Mouse (Mus musculus): ENCODE measurements around the gene Zfp184. TPM values are rescaled to one million over a fixed set of nuclear protein-coding genes. Genes with fewer than 3 reads are reported as not detected.

Zfp184 gene
- polyA plus RNA-seq, 1 experiment from 2014 or later: 23.8 TPM

- DNase-seq (ENCODE audit: low spot score): peak; percentile 30
- H3K9me3 ChIP-seq (replicated peaks): no peaks in the 10 kb centered on the region
- no peaks in the 10 kb centered on the region for H3K36me3 ChIP-seq
- peak overlapping the region; percentile 55 for H3K4me3 ChIP-seq
- H3K27me3 ChIP-seq (ENCODE audit: low read depth, poor library complexity, severe bottlenecking): peaks cover 93% of the 10 kb centered on the region
- peaks cover 35% of the 10 kb centered on the region for H3K4me1 ChIP-seq
- WGBS: under 1% methylated on average over 21 of the region's 21 CpGs
- H3K27ac ChIP-seq (replicated peaks): no peak overlapping the region
These were observed 52.4 kb downstream of the Zfp184 start for GRCm38 (mm10) chr13:21997201-21997820.

DNA sequence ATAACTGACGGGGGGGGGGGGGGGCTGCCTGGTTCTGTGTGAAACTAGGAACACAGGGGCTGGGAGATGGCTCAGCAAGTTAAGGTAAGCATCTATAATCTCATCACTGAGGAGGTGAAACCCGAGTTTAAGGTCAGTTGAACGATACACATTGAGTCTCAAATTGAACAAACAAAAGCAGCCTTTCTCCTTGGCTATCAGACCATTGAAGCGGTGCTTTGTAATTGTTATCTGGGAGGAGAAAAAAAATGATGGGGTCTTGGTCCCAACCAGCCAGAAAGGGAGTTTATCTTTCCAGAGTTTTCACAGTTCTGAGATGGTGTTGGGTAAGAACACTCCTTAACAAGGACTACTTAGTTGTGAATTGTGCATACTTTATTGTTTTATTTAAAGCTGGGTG lies 52.9 kb downstream of the Zfp184 start:
- Histone ChIP-seq H3K36me3 (no peaks in the 10 kb centered on the region), H3K4me3 (peak overlapping the region; percentile 55), H3K27ac (replicated peaks) (no peak overlapping the region), H3K4me1 (peaks cover 35% of the 10 kb centered on the region), H3K27me3 (ENCODE audit: low read depth, poor library complexity, severe bottlenecking) (peaks cover 95% of the 10 kb centered on the region), H3K9me3 (replicated peaks) (no peaks in the 10 kb centered on the region)
- WGBS: 4% methylated on average over 4 of the region's 4 CpGs
- no peak for DNase-seq (ENCODE audit: low spot score)

DNA sequence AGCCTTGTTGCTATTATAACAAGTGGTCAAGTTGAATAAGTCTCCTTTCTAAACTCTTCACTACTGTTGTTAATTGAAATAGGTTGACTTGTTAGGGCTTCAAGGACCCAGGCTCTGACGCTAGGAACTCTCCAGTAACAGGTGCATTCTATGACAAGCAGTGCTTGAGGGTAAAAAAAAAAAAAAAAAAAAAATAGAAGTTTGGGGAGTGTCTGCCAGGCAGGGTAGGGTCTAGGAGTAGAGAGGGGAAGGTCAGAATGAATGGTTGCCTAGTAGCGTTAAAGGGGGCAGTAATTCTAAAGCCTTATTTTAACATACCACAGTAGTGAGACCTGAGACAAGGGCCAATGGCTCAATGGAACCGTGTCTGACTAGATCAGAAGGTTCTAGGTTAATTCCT lies 53.5 kb downstream of the Zfp184 start:
- 18% methylated on average over 3 of the region's 3 CpGs for WGBS
- Histone ChIP-seq H3K4me3 (no peak overlapping the region), H3K4me1 (peaks cover 35% of the 10 kb centered on the region), H3K36me3 (no peaks in the 10 kb centered on the region), H3K27ac (replicated peaks) (no peak overlapping the region), H3K27me3 (ENCODE audit: low read depth, poor library complexity, severe bottlenecking) (peaks cover 96% of the 10 kb centered on the region), H3K9me3 (replicated peaks) (no peaks in the 10 kb centered on the region)
- DNase-seq (ENCODE audit: low spot score): peak; percentile 12

DNA sequence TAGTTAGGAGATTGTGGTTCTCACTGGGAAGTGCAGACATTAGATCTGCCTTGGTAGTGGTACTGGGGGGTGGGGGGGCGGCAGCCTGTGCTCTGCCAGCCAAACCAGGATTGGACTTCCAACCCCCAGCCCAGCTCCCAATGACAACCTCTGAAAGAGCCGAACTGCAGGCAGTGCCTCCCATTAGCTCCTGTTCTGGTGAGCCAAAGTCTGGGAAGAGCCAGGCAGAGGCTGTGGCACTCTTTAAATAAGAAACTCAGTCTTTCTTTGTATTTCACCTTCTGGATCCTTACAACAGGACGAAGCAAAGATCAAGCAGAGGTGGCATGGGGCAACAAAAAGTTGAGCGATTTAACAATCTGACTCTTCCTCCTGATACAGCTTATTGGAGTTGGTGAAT lies 54.3 kb downstream of the Zfp184 start:
- H3K27ac ChIP-seq (replicated peaks): no peak overlapping the region
- H3K27me3 ChIP-seq (ENCODE audit: low read depth, poor library complexity, severe bottlenecking): peaks cover 96% of the 10 kb centered on the region
- H3K36me3 ChIP-seq: no peaks in the 10 kb centered on the region
- H3K9me3 ChIP-seq (replicated peaks): no peaks in the 10 kb centered on the region
- WGBS: 33% methylated on average over 4 of the region's 4 CpGs
- no peak overlapping the region for H3K4me3 ChIP-seq
- no peak for DNase-seq (ENCODE audit: low spot score)
- H3K4me1 ChIP-seq: peaks cover 35% of the 10 kb centered on the region

DNA sequence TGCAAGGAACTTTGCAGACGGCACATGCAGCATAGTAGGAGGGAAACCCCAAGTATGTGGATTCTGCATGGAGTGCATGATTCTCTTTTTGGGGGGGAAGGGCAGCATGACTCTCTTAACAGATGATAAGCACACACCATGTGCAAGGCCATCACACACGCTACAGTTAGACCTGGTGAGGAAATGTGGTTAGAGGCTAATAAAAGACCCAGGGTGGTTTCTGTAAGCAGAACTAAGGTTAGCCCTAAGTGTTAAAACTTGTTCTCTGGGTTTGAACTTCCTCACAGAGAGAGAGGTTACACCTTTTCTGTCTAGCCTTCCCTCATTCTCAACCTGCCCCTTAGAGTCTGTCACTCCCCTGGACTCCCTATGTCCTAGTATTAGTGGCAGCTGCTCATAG lies 56.5 kb downstream of the Zfp184 start:
- Histone ChIP-seq H3K9me3 (replicated peaks) (no peaks in the 10 kb centered on the region), H3K4me3 (no peak overlapping the region)
- 55% methylated on average over 2 of the region's 2 CpGs for WGBS

GRCm38 (mm10) chr13:22001823-22002222 lies 56.9 kb downstream of the Zfp184 start:
- 32% methylated on average over 5 of the region's 5 CpGs for WGBS
- Histone ChIP-seq H3K36me3 (no peaks in the 10 kb centered on the region), H3K27ac (replicated peaks) (no peak overlapping the region), H3K9me3 (replicated peaks) (no peaks in the 10 kb centered on the region), H3K4me3 (no peak overlapping the region), H3K4me1 (peaks cover 25% of the 10 kb centered on the region), H3K27me3 (ENCODE audit: low read depth, poor library complexity, severe bottlenecking) (peaks cover 100% of the 10 kb centered on the region)
- DNase-seq (ENCODE audit: low spot score): no peak

More for the DNA sequence above, 56.5 kb downstream of the Zfp184 start:
- Histone ChIP-seq H3K27me3 (ENCODE audit: low read depth, poor library complexity, severe bottlenecking) (peaks cover 100% of the 10 kb centered on the region), H3K27ac (replicated peaks) (no peak overlapping the region), H3K36me3 (no peaks in the 10 kb centered on the region), H3K4me1 (peaks cover 24% of the 10 kb centered on the region)
- no peak for DNase-seq (ENCODE audit: low spot score)

GRCm38 (mm10) chr13:22005605-22006333 lies 60.9 kb downstream of the Zfp184 start:
- Histone ChIP-seq H3K4me1 (peaks cover 20% of the 10 kb centered on the region), H3K9me3 (replicated peaks) (no peaks in the 10 kb centered on the region), H3K27ac (replicated peaks) (no peak overlapping the region), H3K36me3 (no peaks in the 10 kb centered on the region), H3K27me3 (ENCODE audit: low read depth, poor library complexity, severe bottlenecking) (peaks cover 100% of the 10 kb centered on the region), H3K4me3 (peak overlapping the region; percentile 65)
- peak; percentile 64 for DNase-seq (ENCODE audit: low spot score)
- WGBS: under 1% methylated on average over 45 of the region's 45 CpGs

DNA sequence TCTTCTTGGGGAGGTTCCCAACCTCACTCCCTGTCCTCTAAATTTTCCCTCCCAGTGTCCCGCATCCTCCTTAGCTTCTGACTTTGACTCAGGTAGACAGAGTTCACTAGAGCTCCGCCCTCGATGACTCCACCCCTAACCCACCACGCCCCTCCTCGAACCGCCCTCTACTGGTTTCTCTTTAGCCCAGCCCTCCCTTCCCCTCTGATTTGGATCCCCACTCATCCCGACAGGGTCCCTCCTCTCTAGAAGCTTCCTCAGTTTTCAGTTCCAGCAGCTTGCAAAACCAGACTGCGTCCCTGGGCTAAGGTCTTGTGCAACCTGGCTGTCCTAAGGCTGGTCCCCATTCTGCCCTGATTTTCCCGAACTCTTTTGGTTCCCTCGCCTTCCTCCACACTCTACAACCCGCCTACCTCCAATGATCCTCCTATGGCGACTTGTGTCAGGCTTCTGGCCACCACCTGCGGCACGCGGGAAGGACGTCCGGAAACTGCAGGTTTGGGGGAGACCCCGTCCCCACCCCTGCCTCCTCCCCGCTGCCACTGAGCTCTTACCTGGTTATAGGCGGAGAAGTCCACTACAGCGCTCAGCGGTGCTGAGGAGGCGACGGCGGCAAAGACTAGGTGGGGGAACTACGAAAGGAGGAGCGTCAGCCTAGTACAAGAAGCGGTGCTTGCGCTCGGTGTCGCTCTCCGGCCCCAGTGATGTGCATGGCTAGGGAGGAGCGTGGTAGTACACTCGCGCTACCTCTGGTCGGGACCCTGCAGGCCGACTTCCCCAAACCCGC lies 61.6 kb downstream of the Zfp184 start:
- Histone ChIP-seq H3K36me3 (no peaks in the 10 kb centered on the region), H3K4me1 (peaks cover 20% of the 10 kb centered on the region), H3K27me3 (ENCODE audit: low read depth, poor library complexity, severe bottlenecking) (peaks cover 100% of the 10 kb centered on the region), H3K4me3 (peak overlapping the region; percentile 65), H3K27ac (replicated peaks) (no peak overlapping the region), H3K9me3 (replicated peaks) (no peaks in the 10 kb centered on the region)
- peak; percentile 67 for DNase-seq (ENCODE audit: low spot score)
- WGBS: under 1% methylated on average over 38 of the region's 38 CpGs

DNA sequence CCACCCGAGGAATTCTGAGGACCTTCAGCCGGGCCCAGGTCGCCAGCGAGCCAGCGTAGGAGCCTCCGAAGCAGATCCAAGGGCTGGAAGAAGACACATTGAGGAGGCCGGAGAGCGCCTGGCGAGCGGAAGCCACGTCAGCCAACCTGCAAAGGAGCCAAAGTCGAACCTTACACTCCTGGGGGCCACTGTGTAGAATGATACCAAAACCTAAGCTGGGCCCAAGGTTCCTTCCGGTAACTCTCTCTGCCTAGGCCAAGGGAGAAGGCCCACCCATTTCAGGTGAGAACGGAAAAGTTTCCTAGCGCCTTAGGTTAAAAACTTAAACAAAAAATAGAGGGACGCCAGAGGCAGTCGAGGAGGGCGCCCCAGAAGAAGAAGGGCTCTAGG lies 62.2 kb downstream of the Zfp184 start:
- Histone ChIP-seq H3K4me3 (peak overlapping the region; percentile 65), H3K4me1 (peaks cover 20% of the 10 kb centered on the region), H3K9me3 (replicated peaks) (no peaks in the 10 kb centered on the region), H3K27me3 (ENCODE audit: low read depth, poor library complexity, severe bottlenecking) (peaks cover 100% of the 10 kb centered on the region), H3K36me3 (no peaks in the 10 kb centered on the region), H3K27ac (replicated peaks) (no peak overlapping the region)
- DNase-seq (ENCODE audit: low spot score): no peak
- 2% methylated on average over 18 of the region's 18 CpGs for WGBS

GRCm38 (mm10) chr13:22007872-22008271 lies 63.0 kb downstream of the Zfp184 start:
- peaks cover 100% of the 10 kb centered on the region for H3K27me3 ChIP-seq (ENCODE audit: low read depth, poor library complexity, severe bottlenecking)
- no peaks in the 10 kb centered on the region for H3K36me3 ChIP-seq
- H3K9me3 ChIP-seq (replicated peaks): no peaks in the 10 kb centered on the region
- no peak overlapping the region for H3K27ac ChIP-seq (replicated peaks)
- peaks cover 20% of the 10 kb centered on the region for H3K4me1 ChIP-seq
- no peak for DNase-seq (ENCODE audit: low spot score)
- H3K4me3 ChIP-seq: no peak overlapping the region
- WGBS: 51% methylated on average over 7 of the region's 7 CpGs

DNA sequence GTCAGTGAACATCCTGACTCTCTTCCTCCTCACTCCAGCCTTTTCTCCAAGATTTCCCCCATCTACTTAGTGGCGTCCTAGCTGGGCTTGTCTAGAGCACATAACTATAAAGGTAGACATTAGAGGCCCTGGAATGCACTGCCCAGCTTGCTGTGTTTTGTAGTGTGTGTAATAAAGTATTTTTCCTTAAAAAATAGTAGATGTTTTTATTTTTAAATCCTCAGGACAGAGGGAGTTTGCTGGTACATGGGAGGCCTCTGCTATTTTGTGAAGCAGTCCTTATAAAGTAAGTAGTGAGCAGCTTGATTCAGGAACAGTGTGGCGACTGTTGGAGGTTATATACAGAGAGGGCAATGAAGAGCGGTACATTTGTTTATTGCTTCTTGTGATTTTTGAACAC lies 63.8 kb downstream of the Zfp184 start:
- no peak overlapping the region for H3K4me3 ChIP-seq
- H3K4me1 ChIP-seq: peaks cover 22% of the 10 kb centered on the region

DNA sequence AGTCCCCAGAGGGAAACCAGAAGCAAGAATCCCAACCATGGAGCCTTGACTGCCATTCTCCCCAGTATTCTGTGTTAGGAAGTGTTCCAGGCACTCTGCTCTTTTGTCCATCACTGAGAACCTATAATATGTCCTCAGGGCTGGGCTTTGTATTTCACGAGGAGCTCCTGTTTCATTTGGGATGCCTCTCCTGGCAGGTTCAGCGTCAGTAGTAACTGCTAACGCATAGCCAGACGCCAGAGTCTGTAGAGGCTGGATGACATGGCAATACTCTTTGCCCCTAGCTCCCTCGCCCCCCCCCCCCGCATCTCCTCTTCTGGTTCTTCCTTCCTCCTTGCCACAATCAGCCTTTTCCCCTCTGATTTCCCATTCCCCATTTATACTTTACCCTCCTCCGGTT lies 64.7 kb downstream of the Zfp184 start, which contains the start of gene Prss16:
Gene Prss16, minus strand, starts transcription at position 101 of the 400 bp plus-strand sequence.
- WGBS: 32% methylated on average over 5 of the region's 7 CpGs
- H3K4me3 ChIP-seq: no peak within 1 kb of the TSS
- no peak for DNase-seq (ENCODE audit: low spot score)

More for the DNA sequence above, 63.8 kb downstream of the Zfp184 start:
- DNase-seq (ENCODE audit: low spot score): no peak
- no peaks in the 10 kb centered on the region for H3K9me3 ChIP-seq (replicated peaks)
- 72% methylated on average over 3 of the region's 3 CpGs for WGBS
- H3K36me3 ChIP-seq: no peaks in the 10 kb centered on the region
- no peak overlapping the region for H3K27ac ChIP-seq (replicated peaks)
- peaks cover 100% of the 10 kb centered on the region for H3K27me3 ChIP-seq (ENCODE audit: low read depth, poor library complexity, severe bottlenecking)

More for the DNA sequence above, 64.7 kb downstream of the Zfp184 start, which contains the start of gene Prss16:
- Histone ChIP-seq H3K27me3 (ENCODE audit: low read depth, poor library complexity, severe bottlenecking) (peaks cover 100% of the 10 kb centered on the region), H3K9me3 (replicated peaks) (no peaks in the 10 kb centered on the region), H3K36me3 (no peaks in the 10 kb centered on the region), H3K27ac (replicated peaks) (no peak within 1 kb of the TSS), H3K4me1 (peaks cover 31% of the 10 kb centered on the region)
